Mouse (Mus musculus) brain, embryonic 18.5 days (tissue): ENCODE results near the gene Prr5l.

Experiments
- DNase-seq: peaks from one replicate; pipeline ENCODE4 v3.0.0-alpha.2; 2012; ENCODE audit warnings: low read depth, low spot score

Gene Prr5l

GRCm38 (mm10) chr2:101881471-101882162, 1.2 kb downstream of the Prr5l start:
- no peak for DNase-seq

- no peak for DNase-seq
Observed at GRCm38 (mm10) chr2:101871179-101871578, 11.6 kb downstream of the Prr5l start.

GRCm38 (mm10) chr2:101868683-101869082, 14.1 kb downstream of the Prr5l start:
- DNase-seq: no peak

GRCm38 (mm10) chr2:101862219-101863123, 20.4 kb downstream of the Prr5l start:
- no peak for DNase-seq

GRCm38 (mm10) chr2:101860920-101861485, 21.8 kb downstream of the Prr5l start:
- DNase-seq: no peak

GRCm38 (mm10) chr2:101856174-101856573, 26.7 kb downstream of the Prr5l start:
- DNase-seq: no peak

DNA sequence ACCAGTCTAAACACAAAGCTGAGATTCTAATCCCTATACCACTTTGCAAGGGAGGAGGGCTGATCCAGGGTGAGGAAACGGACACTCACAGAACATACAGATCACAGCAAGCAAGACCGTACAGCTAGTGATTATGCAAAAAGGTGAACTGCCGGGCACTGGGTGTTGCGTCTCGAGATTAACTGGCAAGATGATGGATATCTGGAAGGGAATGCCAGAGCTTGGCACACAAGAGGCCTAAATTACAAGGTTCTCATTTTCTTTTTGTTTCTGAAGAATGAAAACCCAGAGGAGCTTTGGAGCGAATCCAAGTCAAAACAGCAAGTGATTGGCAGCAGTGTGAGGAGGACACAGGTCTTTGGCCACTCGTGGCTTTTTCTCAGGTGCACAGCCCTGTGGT, 28.0 kb downstream of the Prr5l start:
- DNase-seq: no peak

- no peak for DNase-seq
Observed at GRCm38 (mm10) chr2:101842756-101843155, 40.1 kb downstream of the Prr5l start.

GRCm38 (mm10) chr2:101834816-101835523, 47.9 kb downstream of the Prr5l start:
- DNase-seq: no peak

DNA sequence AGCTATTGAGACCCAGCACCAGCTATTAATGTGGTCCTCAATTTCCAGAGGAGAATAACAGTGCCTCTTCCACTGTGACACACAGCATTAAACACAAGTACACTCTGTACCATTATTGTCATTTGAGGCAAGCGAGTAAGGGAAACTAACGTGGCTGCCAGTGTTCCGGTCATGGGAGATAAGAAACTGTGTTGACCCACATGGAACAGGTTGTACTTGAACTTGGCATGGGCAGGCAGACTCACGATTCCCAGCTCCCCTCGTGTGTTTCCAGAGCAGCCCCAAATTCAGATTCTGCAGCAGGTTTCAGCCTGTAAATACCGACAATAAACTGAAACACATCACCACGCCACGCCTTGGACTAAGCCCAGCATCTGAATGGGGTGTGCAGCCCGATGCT, 50.5 kb downstream of the Prr5l start:
- DNase-seq: no peak

- no peak for DNase-seq
Observed at GRCm38 (mm10) chr2:101831851-101832250, 51.0 kb downstream of the Prr5l start.

DNA sequence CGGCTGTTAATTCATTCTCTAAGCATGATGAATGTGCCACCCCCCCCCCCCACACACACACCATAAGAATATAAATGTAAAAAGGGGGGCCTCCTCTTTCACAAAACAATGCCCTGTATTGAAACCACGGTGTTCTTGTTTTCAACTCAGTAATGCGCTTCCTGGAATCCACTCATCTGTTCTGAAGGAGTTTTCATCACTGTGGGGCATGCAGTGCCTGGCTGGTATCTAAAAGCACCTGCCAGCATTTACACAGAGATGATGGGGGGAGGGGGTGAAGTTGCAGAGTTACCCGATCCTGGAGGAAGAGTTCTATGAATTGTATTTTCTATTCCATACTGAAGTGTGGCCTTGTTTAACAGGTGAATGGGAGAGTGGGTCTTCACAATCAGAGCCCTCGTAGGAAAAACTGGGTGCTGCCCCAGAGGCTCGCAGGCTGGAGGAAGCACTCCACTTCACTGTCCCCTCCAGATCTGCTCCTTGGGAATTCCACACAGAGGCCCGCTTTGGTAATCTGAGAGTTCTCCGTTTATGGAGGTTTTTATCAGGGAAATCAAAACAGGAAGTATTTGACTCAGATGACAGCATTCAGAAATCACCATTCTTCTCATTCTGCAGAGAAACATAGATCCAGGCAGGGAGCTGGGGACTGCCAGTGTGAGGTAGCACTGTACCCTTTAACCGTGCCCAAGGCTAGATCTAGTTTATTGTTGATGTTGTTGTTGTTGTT, 52.5 kb downstream of the Prr5l start:
- DNase-seq: no peak

DNA sequence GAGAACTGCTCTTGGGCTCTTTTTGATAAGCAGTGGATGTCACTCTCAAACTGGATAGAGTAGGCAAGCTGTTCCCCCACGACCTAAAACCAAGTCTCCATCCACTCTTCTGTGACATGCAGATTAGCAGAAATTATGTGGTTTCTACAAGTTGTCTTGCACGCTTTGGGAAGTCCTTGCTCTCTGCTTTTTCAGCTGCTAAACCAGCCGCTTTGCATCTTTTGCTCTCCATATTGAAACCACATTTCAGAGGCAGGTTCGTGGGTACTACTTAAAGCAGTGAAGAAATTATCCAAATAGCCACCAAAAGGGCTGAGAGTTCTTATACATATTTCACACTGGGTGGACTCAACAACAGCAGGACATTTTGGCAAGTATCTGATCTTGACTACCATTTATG, 53.8 kb downstream of the Prr5l start:
- no peak for DNase-seq

- DNase-seq: no peak
Observed at GRCm38 (mm10) chr2:101828057-101828643, 54.7 kb downstream of the Prr5l start.

DNA sequence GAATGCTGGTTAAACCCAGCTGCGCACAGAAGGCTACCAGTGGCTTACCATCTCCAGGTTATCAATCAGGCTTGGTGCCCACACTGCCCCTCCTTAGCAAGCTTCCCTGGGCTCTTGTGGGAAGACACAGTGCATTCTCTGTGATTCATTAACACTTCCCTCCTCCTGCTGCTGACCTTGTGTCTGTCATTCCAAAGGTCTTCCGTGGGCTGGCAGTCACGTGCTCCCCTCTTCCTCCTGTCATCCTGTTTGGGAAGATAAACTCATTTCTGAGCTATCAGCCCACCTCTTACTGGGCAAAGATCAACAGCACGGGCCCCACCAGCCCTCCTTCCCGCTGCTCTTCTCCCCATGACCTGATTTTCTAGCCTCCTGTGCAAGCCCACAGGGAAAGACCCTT, 55.2 kb downstream of the Prr5l start:
- no peak for DNase-seq

- DNase-seq: no peak
Observed at GRCm38 (mm10) chr2:101826950-101827600, 55.8 kb downstream of the Prr5l start.

GRCm38 (mm10) chr2:101826186-101826707, 56.6 kb downstream of the Prr5l start:
- DNase-seq: no peak

- no peak for DNase-seq
Observed at GRCm38 (mm10) chr2:101825226-101826120, 57.4 kb downstream of the Prr5l start.

- no peak for DNase-seq
Observed at GRCm38 (mm10) chr2:101823821-101824220, 59.0 kb downstream of the Prr5l start.
